Mouse (Mus musculus) liver, postnatal 0 days (tissue): ENCODE measurements around the gene Dnajb14. TPM values are rescaled to one million over a fixed set of nuclear protein-coding genes. Genes with fewer than 3 reads are reported as not detected.
"Not testable (repeated sequence)": the region's sequence is repeated elsewhere in the genome, so short reads cannot be mapped to it uniquely, and the experiment has no call there.

Experiments used
- ATAC-seq: fragments of 200-750 bp; cut with Nextera tagmentation; 2 replicates; pipeline ENCODE4 v1.8.0; 2017; ENCODE audit warnings: mild to moderate bottlenecking, moderate library complexity
- DNase-seq: peaks from one replicate; pipeline ENCODE4 v3.0.0-alpha.2; 2016
- H3K27ac ChIP-seq: fragments of 300-500 bp; sonication (generic); 2 replicates; pipeline ENCODE4 v1.5.1; 2014; ENCODE audit warnings: antibody characterized with exemption, moderate library complexity, mild to moderate bottlenecking, low read depth
- H3K27me3 ChIP-seq: fragments of 300-500 bp; sonication (generic); 2 replicates; pipeline ENCODE4 v1.6.1; 2014; ENCODE audit warnings: low read length, control low read depth, mixed read lengths; ENCODE audit not compliant: insufficient read depth
- H3K36me3 ChIP-seq: fragments of 300-500 bp; sonication (generic); replicated peaks from 2 replicates; pipeline ENCODE4 v1.6.1; 2014; ENCODE audit warnings: mild to moderate bottlenecking, control low read depth, low read length, moderate library complexity, mixed read lengths; ENCODE audit not compliant: insufficient read depth
- H3K4me1 ChIP-seq: fragments of 300-500 bp; sonication (generic); 2 replicates; pipeline ENCODE4 v1.6.1; 2014; ENCODE audit warnings: antibody characterized with exemption, mild to moderate bottlenecking, control low read depth; ENCODE audit not compliant: insufficient read depth
- H3K4me2 ChIP-seq: fragments of 300-500 bp; sonication (generic); 2 replicates; pipeline ENCODE4 v1.6.1; 2014; ENCODE audit warnings: low read depth, mild to moderate bottlenecking, low read length, moderate library complexity, mixed read lengths
- H3K4me3 ChIP-seq: fragments of 300-500 bp; sonication (generic); 2 replicates; pipeline ENCODE4 v1.5.1; 2014; ENCODE audit warnings: low read depth, low read length
- H3K9ac ChIP-seq: fragments of 300-500 bp; sonication (generic); replicated peaks from 2 replicates; pipeline ENCODE4 v1.6.1; 2014; ENCODE audit warnings: mild to moderate bottlenecking, moderate library complexity
- H3K9me3 ChIP-seq: fragments of 300-500 bp; sonication (generic); 2 replicates; pipeline ENCODE4 v1.6.1; 2016; ENCODE audit warnings: mild to moderate bottlenecking, control low read depth, low read length, mixed read lengths
- CTCF ChIP-seq: sonication (generic); IDR thresholded peaks from 2 replicates; pipeline ENCODE4 v1.5.1; 2016; ENCODE audit warnings: antibody characterized with exemption, low read depth
- EP300 ChIP-seq: IDR thresholded peaks from 2 replicates; pipeline ENCODE4 v1.6.1; 2016; ENCODE audit warnings: antibody characterized with exemption, low read depth, mild to moderate bottlenecking
- WGBS: fragments of 180-500 bp; shearing (Covaris S2); extraction: QIAGEN DNeasy Blood & Tissue Kit; methylation state at CpG from one replicate; pipeline ENCODE4 v1.1.7; 2014; ENCODE audit not compliant: insufficient replicate concordance; 5-methylcytosine and 5-hydroxymethylcytosine counted together
- polyA plus RNA-seq: library from polyadenylated mRNA; unstranded; fragments of >200 nt; fragmentation: Nextera tagmentation; extraction: Ambion mirVana; gene quantifications from 2 replicates; pipeline ENCODE4 v1.2.1, GENCODE M21; 2015

Dnajb14 gene
- polyA plus RNA-seq, 1 experiment from 2014 or later: 6.4 TPM

DNA sequence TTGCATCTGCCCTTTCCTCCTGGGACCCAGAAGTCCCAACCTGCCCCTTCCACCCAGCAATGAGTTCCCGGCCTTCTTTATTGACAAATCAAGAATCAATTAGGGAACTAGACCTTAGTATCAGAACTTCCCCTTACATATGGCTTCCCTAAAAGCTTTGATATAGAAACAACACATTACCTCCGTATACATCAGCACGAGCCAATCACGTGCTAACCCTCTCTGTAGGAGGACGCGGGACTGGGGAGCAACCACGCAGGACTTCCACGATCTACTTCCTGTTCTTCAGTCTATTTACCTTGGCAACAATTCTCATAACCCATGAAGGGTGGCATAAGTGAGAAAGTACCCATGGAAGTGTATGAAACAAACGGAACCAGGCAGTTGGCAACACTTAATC is 19.1 kb upstream of the Dnajb14 start:
- Histone ChIP-seq H3K4me2 (no peak overlapping the region), H3K36me3 (no peaks in the 10 kb centered on the region), H3K4me1 (no peaks in the 10 kb centered on the region), H3K4me3 (no peak overlapping the region), H3K27me3 (no peaks in the 10 kb centered on the region), H3K9ac (no peak overlapping the region), H3K9me3 (no peaks in the 10 kb centered on the region), H3K27ac (no peak overlapping the region)
- WGBS: 62% methylated on average over 9 of the region's 9 CpGs
- TF ChIP-seq EP300: no peak
- no peak for TF ChIP-seq CTCF
- ATAC-seq (0 out of 2 replicates have a peak, but pooled peaks have one; percentile 21), DNase-seq (no peak)

DNA sequence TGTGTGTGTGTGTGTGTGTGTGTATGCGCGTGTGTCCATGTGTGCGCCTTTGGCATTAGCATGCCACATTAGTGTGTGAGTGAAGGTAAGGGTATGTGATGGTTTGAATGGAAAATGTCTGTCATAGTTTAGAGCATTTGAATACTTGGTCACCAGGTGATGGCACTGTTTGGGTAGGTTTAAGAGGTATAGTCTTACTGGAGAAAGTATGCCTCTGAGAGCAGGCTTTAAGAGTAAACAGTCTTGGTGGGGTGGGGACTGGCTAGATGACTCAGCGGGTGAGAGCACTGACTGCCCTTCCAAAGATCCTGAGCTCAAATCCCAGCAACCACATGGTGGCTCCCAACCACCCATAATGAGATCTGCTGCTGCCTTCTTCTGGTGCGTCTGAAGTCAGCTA is 17.8 kb upstream of the Dnajb14 start:
- ATAC-seq: peak; percentile 54
- Histone ChIP-seq H3K4me3 (no peak overlapping the region), H3K4me2 (no peak overlapping the region), H3K27me3 (no peaks in the 10 kb centered on the region), H3K27ac (no peak overlapping the region), H3K4me1 (no peaks in the 10 kb centered on the region), H3K9ac (no peak overlapping the region), H3K9me3 (no peaks in the 10 kb centered on the region), H3K36me3 (no peaks in the 10 kb centered on the region)
- no peak for TF ChIP-seq CTCF
- no peak for TF ChIP-seq EP300
- 91% methylated on average over 5 of the region's 5 CpGs for WGBS
- no peak for DNase-seq

DNA sequence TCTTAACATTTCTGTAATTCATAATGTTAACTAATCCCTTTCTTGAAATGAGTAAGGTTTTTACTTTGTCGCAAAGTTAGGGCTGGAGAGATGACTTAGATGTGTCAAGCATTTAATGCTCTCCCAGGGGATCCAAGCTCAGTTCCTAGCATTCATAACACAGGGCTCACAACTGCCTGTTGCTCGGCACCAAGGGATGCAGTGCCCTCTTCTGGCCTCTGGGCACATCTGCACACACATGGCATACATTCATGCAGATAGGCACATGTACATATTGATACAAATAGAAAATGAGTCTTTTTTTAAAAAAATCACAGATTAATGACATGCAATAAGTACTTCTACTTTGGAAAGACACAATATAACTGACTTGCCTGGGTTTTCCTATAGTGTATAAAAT is 16.3 kb upstream of the Dnajb14 start:
- no peak overlapping the region for H3K4me2 ChIP-seq
- no peak for ATAC-seq
- H3K36me3 ChIP-seq: no peaks in the 10 kb centered on the region
- H3K27ac ChIP-seq: no peak overlapping the region
- TF ChIP-seq CTCF (peak; percentile 22; the same call in 1 of the 2 replicates), EP300 (no peak)
- DNase-seq: no peak
- H3K9me3 ChIP-seq: no peaks in the 10 kb centered on the region
- H3K4me1 ChIP-seq: no peaks in the 10 kb centered on the region
- H3K4me3 ChIP-seq: no peak overlapping the region
- H3K9ac ChIP-seq: no peak overlapping the region
- 80% methylated on average over 2 of the region's 2 CpGs for WGBS
- H3K27me3 ChIP-seq: no peaks in the 10 kb centered on the region

DNA sequence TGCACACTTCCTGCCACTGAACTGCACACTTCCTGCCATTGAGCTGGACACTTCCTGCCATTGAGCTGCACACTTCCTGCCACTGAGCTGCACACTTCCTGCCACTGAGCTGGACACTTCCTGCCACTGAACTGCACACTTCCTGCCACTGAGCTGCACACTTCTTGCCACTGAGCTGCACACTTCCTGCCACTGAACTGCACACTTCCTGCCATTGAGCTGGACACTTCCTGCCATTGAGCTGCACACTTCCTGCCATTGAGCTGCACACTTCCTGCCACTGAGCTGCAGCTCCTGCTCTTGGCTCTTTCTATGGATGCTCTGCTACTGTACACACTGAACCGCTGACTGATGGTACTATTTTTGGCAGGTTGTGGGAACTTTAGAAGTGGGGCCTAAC is 14.5 kb upstream of the Dnajb14 start:
- not testable (repeated sequence) for ATAC-seq, H3K36me3 ChIP-seq, H3K4me1 ChIP-seq, H3K4me3 ChIP-seq, H3K9ac ChIP-seq, H3K9me3 ChIP-seq, H3K27me3 ChIP-seq, DNase-seq, H3K4me2 ChIP-seq
- WGBS: 80% methylated on average over 1 of the region's 1 CpGs
- H3K27ac ChIP-seq: peak overlapping the region; percentile 23; the same call in 1 of the 2 replicates

DNA sequence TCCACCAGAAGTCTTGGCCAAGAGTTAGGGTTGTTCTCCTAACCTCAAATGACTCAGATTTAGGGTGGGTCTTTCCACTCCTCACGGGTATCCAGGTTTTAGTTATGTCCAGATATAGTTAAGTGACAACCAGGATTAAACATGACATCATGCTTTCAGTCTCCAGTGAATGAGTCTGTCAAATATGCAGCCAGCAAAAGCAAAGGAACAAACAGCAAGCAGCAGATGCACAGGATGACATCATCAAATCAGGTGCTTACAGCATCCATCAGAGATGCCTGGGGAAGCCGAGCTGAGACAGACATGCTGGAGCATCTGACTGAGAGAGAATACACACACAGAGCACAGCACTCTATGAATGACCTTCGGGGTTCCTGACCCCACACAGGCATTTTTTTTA is 12.1 kb upstream of the Dnajb14 start:
- ATAC-seq (no peak), DNase-seq (no peak)
- Histone ChIP-seq H3K9me3 (no peaks in the 10 kb centered on the region), H3K4me1 (no peaks in the 10 kb centered on the region), H3K9ac (no peak overlapping the region), H3K4me2 (no peak overlapping the region), H3K4me3 (no peak overlapping the region), H3K27me3 (no peaks in the 10 kb centered on the region), H3K36me3 (no peaks in the 10 kb centered on the region), H3K27ac (no peak overlapping the region)
- WGBS: 72% methylated on average over 3 of the region's 3 CpGs
- no peak for TF ChIP-seq EP300
- TF ChIP-seq CTCF: no peak

DNA sequence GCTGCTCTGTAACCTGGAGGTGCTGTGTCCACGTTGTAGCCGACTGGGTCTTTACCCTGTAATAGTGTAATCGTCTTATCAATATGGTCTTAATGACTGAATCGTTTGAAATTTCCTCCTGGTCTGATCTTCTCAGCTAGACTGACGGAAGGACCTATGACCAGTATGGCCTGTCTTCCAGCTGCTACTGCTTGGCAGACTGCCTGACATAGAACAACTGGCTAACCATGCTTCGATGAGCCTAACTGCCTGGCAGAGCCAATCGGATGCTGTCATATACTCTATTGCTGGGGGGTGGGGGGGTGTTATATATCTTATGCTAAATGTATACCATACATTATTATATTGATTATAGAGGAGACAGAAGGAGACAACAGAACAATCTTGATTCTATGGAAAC is 11.4 kb upstream of the Dnajb14 start:
- TF ChIP-seq CTCF (no peak), EP300 (no peak)
- no peaks in the 10 kb centered on the region for H3K9me3 ChIP-seq
- H3K9ac ChIP-seq: no peak overlapping the region
- no peak overlapping the region for H3K4me3 ChIP-seq
- no peak overlapping the region for H3K4me2 ChIP-seq
- DNase-seq (no peak), ATAC-seq (no peak)
- H3K27me3 ChIP-seq: no peaks in the 10 kb centered on the region
- no peak overlapping the region for H3K27ac ChIP-seq
- WGBS: 77% methylated on average over 7 of the region's 7 CpGs
- H3K4me1 ChIP-seq: no peaks in the 10 kb centered on the region
- H3K36me3 ChIP-seq: no peaks in the 10 kb centered on the region
